Mouse (Mus musculus): ENCODE results near the gene Gm11437. TPM values are rescaled to one million over a fixed set of nuclear protein-coding genes. Genes with fewer than 3 reads are reported as not detected.

Gene Gm11437
- polyA plus RNA-seq, 1 experiment from 2014 or later: not detected

GRCm38 (mm10) chr11:84178571-84178970 is 11.3 kb upstream of the Gm11437 start:
- Histone ChIP-seq H3K4me2 (peak overlapping the region; percentile 79), H3K27me3 (no peaks in the 10 kb centered on the region), H3K9ac (peak overlapping the region; percentile 67; the same call in 1 of the 2 replicates), H3K4me1 (replicated peaks) (peaks cover 11% of the 10 kb centered on the region), H3K36me3 (no peaks in the 10 kb centered on the region), H3K9me3 (replicated peaks) (no peaks in the 10 kb centered on the region), H3K4me3 (peak overlapping the region; percentile 74), H3K27ac (no peak overlapping the region; the same call in 1 of the 2 replicates)
- 45% methylated on average over 4 of the region's 4 CpGs for WGBS
- ATAC-seq (replicated peaks; ENCODE audit: insufficient number of reproducible peaks, insufficient read depth, low FRiP score, low read depth): no peak

- WGBS: 61% methylated on average over 11 of the region's 11 CpGs
- Histone ChIP-seq H3K27ac (no peak overlapping the region), H3K36me3 (no peaks in the 10 kb centered on the region), H3K27me3 (no peaks in the 10 kb centered on the region), H3K9me3 (replicated peaks) (no peaks in the 10 kb centered on the region), H3K4me3 (no peak overlapping the region), H3K4me2 (no peak overlapping the region), H3K4me1 (replicated peaks) (no peaks in the 10 kb centered on the region), H3K9ac (no peak overlapping the region)
- no peak for ATAC-seq (replicated peaks; ENCODE audit: insufficient number of reproducible peaks, insufficient read depth, low FRiP score, low read depth)
Measured at GRCm38 (mm10) chr11:84172539-84173435, 5.5 kb upstream of the Gm11437 start.

GRCm38 (mm10) chr11:84168701-84169288 is 1.5 kb upstream of the Gm11437 start:
- Histone ChIP-seq H3K4me3 (no peak overlapping the region), H3K27me3 (no peaks in the 10 kb centered on the region), H3K27ac (no peak overlapping the region), H3K4me1 (replicated peaks) (no peaks in the 10 kb centered on the region), H3K4me2 (peak overlapping the region; percentile 43), H3K9ac (0 out of 2 replicates have a peak overlapping the region, but pooled peaks have one; percentile 9), H3K9me3 (replicated peaks) (no peaks in the 10 kb centered on the region), H3K36me3 (no peaks in the 10 kb centered on the region)
- 15% methylated on average over 7 of the region's 7 CpGs for WGBS
- ATAC-seq (replicated peaks; ENCODE audit: insufficient number of reproducible peaks, insufficient read depth, low FRiP score, low read depth): no peak

- H3K27ac ChIP-seq: no peak overlapping the region
- 59% methylated on average over 4 of the region's 4 CpGs for WGBS
- no peak overlapping the region for H3K9ac ChIP-seq
- H3K4me2 ChIP-seq: no peak overlapping the region
- H3K9me3 ChIP-seq (replicated peaks): no peaks in the 10 kb centered on the region
- no peaks in the 10 kb centered on the region for H3K4me1 ChIP-seq (replicated peaks)
- no peaks in the 10 kb centered on the region for H3K36me3 ChIP-seq
- H3K4me3 ChIP-seq: no peak overlapping the region
- H3K27me3 ChIP-seq: no peaks in the 10 kb centered on the region
- ATAC-seq (replicated peaks; ENCODE audit: insufficient number of reproducible peaks, insufficient read depth, low FRiP score, low read depth): no peak
Measured at GRCm38 (mm10) chr11:84164561-84164960, 2.7 kb downstream of the Gm11437 start.

GRCm38 (mm10) chr11:84164123-84164522 is 3.2 kb downstream of the Gm11437 start:
- 74% methylated on average over 6 of the region's 6 CpGs for WGBS

GRCm38 (mm10) chr11:84156535-84157262 is 10.6 kb downstream of the Gm11437 start:
- Histone ChIP-seq H3K4me2 (no peak overlapping the region), H3K27ac (no peak overlapping the region), H3K27me3 (no peaks in the 10 kb centered on the region), H3K4me1 (replicated peaks) (no peaks in the 10 kb centered on the region), H3K4me3 (no peak overlapping the region), H3K9ac (no peak overlapping the region), H3K9me3 (replicated peaks) (no peaks in the 10 kb centered on the region), H3K36me3 (no peaks in the 10 kb centered on the region)
- no peak for ATAC-seq (replicated peaks; ENCODE audit: insufficient number of reproducible peaks, insufficient read depth, low FRiP score, low read depth)
- WGBS: 83% methylated on average over 4 of the region's 4 CpGs

More at GRCm38 (mm10) chr11:84164123-84164522, 3.2 kb downstream of the Gm11437 start:
- H3K27me3 ChIP-seq: no peaks in the 10 kb centered on the region
- H3K4me3 ChIP-seq: no peak overlapping the region
- H3K27ac ChIP-seq: no peak overlapping the region
- H3K9ac ChIP-seq: no peak overlapping the region
- no peaks in the 10 kb centered on the region for H3K4me1 ChIP-seq (replicated peaks)
- ATAC-seq (replicated peaks; ENCODE audit: insufficient number of reproducible peaks, insufficient read depth, low FRiP score, low read depth): no peak
- H3K4me2 ChIP-seq: no peak overlapping the region
- H3K9me3 ChIP-seq (replicated peaks): no peaks in the 10 kb centered on the region
- H3K36me3 ChIP-seq: no peaks in the 10 kb centered on the region

- H3K27ac ChIP-seq: no peak overlapping the region
- H3K9ac ChIP-seq: no peak overlapping the region
- 71% methylated on average over 2 of the region's 2 CpGs for WGBS
- H3K4me1 ChIP-seq (replicated peaks): no peaks in the 10 kb centered on the region
- no peaks in the 10 kb centered on the region for H3K36me3 ChIP-seq
- no peak overlapping the region for H3K4me3 ChIP-seq
- no peak overlapping the region for H3K4me2 ChIP-seq
- no peaks in the 10 kb centered on the region for H3K27me3 ChIP-seq
- no peak for ATAC-seq (replicated peaks; ENCODE audit: insufficient number of reproducible peaks, insufficient read depth, low FRiP score, low read depth)
- H3K9me3 ChIP-seq (replicated peaks): no peaks in the 10 kb centered on the region
Measured at GRCm38 (mm10) chr11:84150884-84151283, 16.4 kb downstream of the Gm11437 start.

GRCm38 (mm10) chr11:84146081-84146480 is 21.2 kb downstream of the Gm11437 start:
- Histone ChIP-seq H3K9me3 (replicated peaks) (no peaks in the 10 kb centered on the region), H3K27ac (no peak overlapping the region), H3K36me3 (no peaks in the 10 kb centered on the region), H3K27me3 (no peaks in the 10 kb centered on the region), H3K4me3 (no peak overlapping the region), H3K4me1 (replicated peaks) (no peaks in the 10 kb centered on the region), H3K4me2 (no peak overlapping the region), H3K9ac (no peak overlapping the region)
- no peak for ATAC-seq (replicated peaks; ENCODE audit: insufficient number of reproducible peaks, insufficient read depth, low FRiP score, low read depth)
- 66% methylated on average over 3 of the region's 3 CpGs for WGBS

- H3K4me2 ChIP-seq: no peak overlapping the region
- no peaks in the 10 kb centered on the region for H3K4me1 ChIP-seq (replicated peaks)
- no peaks in the 10 kb centered on the region for H3K36me3 ChIP-seq
- H3K4me3 ChIP-seq: no peak overlapping the region
- H3K27ac ChIP-seq: no peak overlapping the region
- H3K9me3 ChIP-seq (replicated peaks): no peaks in the 10 kb centered on the region
- no peak overlapping the region for H3K9ac ChIP-seq
- no peak for ATAC-seq (replicated peaks; ENCODE audit: insufficient number of reproducible peaks, insufficient read depth, low FRiP score, low read depth)
- WGBS: 68% methylated on average over 10 of the region's 10 CpGs
- no peaks in the 10 kb centered on the region for H3K27me3 ChIP-seq
Measured at GRCm38 (mm10) chr11:84145201-84145798, 22.0 kb downstream of the Gm11437 start.

GRCm38 (mm10) chr11:84141752-84142151 is 25.5 kb downstream of the Gm11437 start:
- ATAC-seq (replicated peaks; ENCODE audit: insufficient number of reproducible peaks, insufficient read depth, low FRiP score, low read depth): no peak
- Histone ChIP-seq H3K4me1 (replicated peaks) (0 out of 2 replicates have a peak, but pooled peaks cover 4% of the 10 kb centered on the region), H3K4me3 (no peak overlapping the region), H3K36me3 (no peaks in the 10 kb centered on the region), H3K9me3 (replicated peaks) (no peaks in the 10 kb centered on the region), H3K9ac (no peak overlapping the region), H3K4me2 (no peak overlapping the region), H3K27ac (no peak overlapping the region), H3K27me3 (no peaks in the 10 kb centered on the region)
- WGBS: 46% methylated on average over 2 of the region's 2 CpGs

GRCm38 (mm10) chr11:84136453-84136852 is 30.8 kb downstream of the Gm11437 start:
- Histone ChIP-seq H3K4me1 (replicated peaks) (0 out of 2 replicates have a peak, but pooled peaks cover 4% of the 10 kb centered on the region), H3K4me3 (no peak overlapping the region), H3K9me3 (replicated peaks) (no peaks in the 10 kb centered on the region), H3K4me2 (no peak overlapping the region), H3K27ac (no peak overlapping the region), H3K36me3 (no peaks in the 10 kb centered on the region), H3K9ac (no peak overlapping the region), H3K27me3 (no peaks in the 10 kb centered on the region)
- WGBS: 92% methylated on average over 3 of the region's 3 CpGs
- ATAC-seq (replicated peaks; ENCODE audit: insufficient number of reproducible peaks, insufficient read depth, low FRiP score, low read depth): no peak

All from heart, embryonic 15.5 days (tissue).